Mouse (Mus musculus): ENCODE data around the gene Gm13119. TPM values are rescaled to one million over a fixed set of nuclear protein-coding genes. Genes with fewer than 3 reads are reported as not detected.

Gene Gm13119
- polyA plus RNA-seq, 1 experiment from 2014 or later = not detected

DNA sequence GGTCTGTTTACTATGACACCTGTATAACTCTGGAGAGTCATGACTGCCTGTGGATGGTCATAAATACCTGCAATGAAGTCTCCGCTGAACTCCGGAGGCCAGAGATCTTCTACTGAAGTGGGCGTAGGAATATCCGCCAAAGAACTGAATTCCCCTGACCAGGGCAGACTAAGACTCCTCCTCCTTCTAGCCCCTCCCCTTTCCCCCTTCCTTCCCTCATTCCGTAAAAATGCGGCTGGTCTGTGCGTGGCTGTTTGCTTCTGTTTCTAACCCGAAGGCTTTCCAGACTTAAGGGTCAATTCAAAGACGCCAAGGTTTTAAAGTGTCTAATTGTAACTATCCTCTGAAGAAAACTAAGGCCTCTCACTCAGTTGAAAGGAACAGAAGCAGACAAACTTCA is 50.5 kb downstream of the Gm13119 start, which contains the start of gene Pramef12:
Pramef12 (minus strand) TSS at position 175 of the 400 bp plus-strand sequence.
- Histone ChIP-seq H3K4me3 (ENCODE audit: low read length) (no peak within 1 kb of the TSS), H3K27ac (ENCODE audit: low read depth, low read length) (no peak within 1 kb of the TSS), H3K4me2 (replicated peaks; ENCODE audit: low read depth, low read length) (no peak within 1 kb of the TSS), H3K36me3 (ENCODE audit: control insufficient read depth, insufficient read depth, low read length) (no peaks in the 10 kb centered on the region), H3K4me1 (ENCODE audit: control insufficient read depth, insufficient read depth, low read length) (no peaks in the 10 kb centered on the region), H3K27me3 (ENCODE audit: control insufficient read depth, insufficient read depth, low read length) (no peaks in the 10 kb centered on the region), H3K9ac (ENCODE audit: low read depth, low read length) (no peak within 1 kb of the TSS), H3K9me3 (ENCODE audit: control insufficient read depth, low read length) (no peaks in the 10 kb centered on the region)
- 74% methylated on average over 9 of the region's 9 CpGs for WGBS
- no peak for ATAC-seq (ENCODE audit: low FRiP score, low TSS enrichment)

Other genes starting within 250 kb of the Gm13119 start
- not detected in 2 replicates for gene Oog3, start 195.3 kb upstream of the Gm13119 start, polyA plus RNA-seq (2014; fragmentation: Nextera tagmentation; extraction: Ambion mirVana)
- not detected in 2 replicates for gene Oog2, start 167.2 kb upstream of the Gm13119 start, polyA plus RNA-seq (2014; fragmentation: Nextera tagmentation; extraction: Ambion mirVana)
- not detected in 2 replicates for gene C87977, start 144.6 kb upstream of the Gm13119 start, polyA plus RNA-seq (2014; fragmentation: Nextera tagmentation; extraction: Ambion mirVana)
- gene Pramel5, start 77.5 kb upstream of the Gm13119 start, polyA plus RNA-seq (2014; fragmentation: Nextera tagmentation; extraction: Ambion mirVana) = not detected in 2 replicates
- not detected in 2 replicates for gene Gm13128, start 27.7 kb upstream of the Gm13119 start, polyA plus RNA-seq (2014; fragmentation: Nextera tagmentation; extraction: Ambion mirVana)
- gene Pramef20, start 20.0 kb downstream of the Gm13119 start, polyA plus RNA-seq (2014; fragmentation: Nextera tagmentation; extraction: Ambion mirVana) = not detected in 2 replicates
- 0.11 and 0.39 TPM in 2 replicates for gene Pramef12, start 50.5 kb downstream of the Gm13119 start, polyA plus RNA-seq (2014; fragmentation: Nextera tagmentation; extraction: Ambion mirVana)
- gene 1700012P22Rik, start 80.8 kb downstream of the Gm13119 start, polyA plus RNA-seq (2014; fragmentation: Nextera tagmentation; extraction: Ambion mirVana) = not detected in 2 replicates
- gene Gm9944, start 95.4 kb downstream of the Gm13119 start, polyA plus RNA-seq (2014; fragmentation: Nextera tagmentation; extraction: Ambion mirVana) = not detected in 2 replicates
- gene Aadacl3, start 105.8 kb downstream of the Gm13119 start, polyA plus RNA-seq (2014; fragmentation: Nextera tagmentation; extraction: Ambion mirVana) = not detected in 2 replicates
- gene 9430007A20Rik, start 161.9 kb downstream of the Gm13119 start, polyA plus RNA-seq (2014; fragmentation: Nextera tagmentation; extraction: Ambion mirVana) = not detected in 2 replicates
- not detected in 2 replicates for gene Gm13124, start 207.2 kb downstream of the Gm13119 start, polyA plus RNA-seq (2014; fragmentation: Nextera tagmentation; extraction: Ambion mirVana)

All from kidney, embryonic 14.5 days (tissue).